Mouse (Mus musculus): ENCODE data around the gene Ankrd49. TPM values are rescaled to one million over a fixed set of nuclear protein-coding genes. Genes with fewer than 3 reads are reported as not detected.

Gene Ankrd49
- polyA plus RNA-seq, 1 experiment, result 26.9 TPM

GRCm38 (mm10) chr9:14770803-14771471, 13.7 kb downstream of the Ankrd49 start, which contains the start of gene 1700012B09Rik:
Gene 1700012B09Rik (minus strand): TSS chr9:14771030.
- Histone ChIP-seq H3K27ac (ENCODE audit: insufficient read depth, low read length) (no peak within 1 kb of the TSS), H3K27me3 (ENCODE audit: control insufficient read depth, insufficient read depth, low read length, poor library complexity, severe bottlenecking) (no peaks in the 10 kb centered on the region), H3K9ac (ENCODE audit: low read depth, poor library complexity, severe bottlenecking) (no peak within 1 kb of the TSS), H3K4me3 (ENCODE audit: low read depth, low read length) (peak within 1 kb of the TSS; percentile 10; the same call in 1 of the 2 replicates), H3K9me3 (replicated peaks; ENCODE audit: control insufficient read depth, insufficient read depth, low read length, poor library complexity, severe bottlenecking) (no peaks in the 10 kb centered on the region), H3K4me1 (ENCODE audit: control insufficient read depth, insufficient read depth, low read length) (no peaks in the 10 kb centered on the region), H3K36me3 (ENCODE audit: control insufficient read depth, insufficient read depth, low read length, poor library complexity, severe bottlenecking) (no peaks in the 10 kb centered on the region)
- TF ChIP-seq EP300 (IDR thresholded peaks at IDR 0.05; ENCODE audit: insufficient read depth, low read depth, low read length), result no peak
- TF ChIP-seq CTCF (IDR thresholded peaks at IDR 0.05; ENCODE audit: low read depth, low read length), result no peak

GRCm38 (mm10) chr9:14769811-14770210, 14.8 kb downstream of the Ankrd49 start:
- no peak overlapping the region for H3K27ac ChIP-seq (ENCODE audit: insufficient read depth, low read length)
- no peaks in the 10 kb centered on the region for H3K36me3 ChIP-seq (ENCODE audit: control insufficient read depth, insufficient read depth, low read length, poor library complexity, severe bottlenecking)
- no peak overlapping the region for H3K9ac ChIP-seq (ENCODE audit: low read depth, poor library complexity, severe bottlenecking)
- H3K27me3 ChIP-seq (ENCODE audit: control insufficient read depth, insufficient read depth, low read length, poor library complexity, severe bottlenecking), result no peaks in the 10 kb centered on the region
- no peaks in the 10 kb centered on the region for H3K4me1 ChIP-seq (ENCODE audit: control insufficient read depth, insufficient read depth, low read length)
- H3K9me3 ChIP-seq (replicated peaks; ENCODE audit: control insufficient read depth, insufficient read depth, low read length, poor library complexity, severe bottlenecking), result no peaks in the 10 kb centered on the region
- TF ChIP-seq CTCF (IDR thresholded peaks at IDR 0.05; ENCODE audit: low read depth, low read length), result no peak
- TF ChIP-seq EP300 (IDR thresholded peaks at IDR 0.05; ENCODE audit: insufficient read depth, low read depth, low read length), result no peak
- no peak overlapping the region for H3K4me3 ChIP-seq (ENCODE audit: low read depth, low read length)

DNA sequence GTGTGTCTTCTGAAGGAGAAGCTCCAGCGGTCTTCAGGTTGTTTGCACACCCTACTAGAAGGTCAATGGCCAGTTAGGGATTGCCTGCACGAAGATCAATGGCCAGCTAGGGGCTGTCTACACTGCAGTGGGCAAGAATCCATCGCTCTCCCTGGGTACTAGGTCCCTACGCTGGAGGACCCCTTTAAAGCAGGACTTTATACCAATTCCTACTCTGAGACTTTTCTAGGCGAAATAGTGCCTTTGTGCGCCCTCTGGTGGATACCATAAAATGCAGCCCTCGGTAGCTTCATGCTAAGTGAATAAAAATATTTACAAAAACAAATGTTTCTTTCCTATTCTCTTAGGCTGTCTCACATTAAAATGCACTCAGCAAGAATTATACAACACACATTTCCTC, 19.9 kb downstream of the Ankrd49 start:
- Histone ChIP-seq H3K4me1 (ENCODE audit: control insufficient read depth, insufficient read depth, low read length) (no peaks in the 10 kb centered on the region), H3K36me3 (ENCODE audit: control insufficient read depth, insufficient read depth, low read length, poor library complexity, severe bottlenecking) (no peaks in the 10 kb centered on the region), H3K4me3 (ENCODE audit: low read depth, low read length) (no peak overlapping the region), H3K27ac (ENCODE audit: insufficient read depth, low read length) (no peak overlapping the region), H3K27me3 (ENCODE audit: control insufficient read depth, insufficient read depth, low read length, poor library complexity, severe bottlenecking) (no peaks in the 10 kb centered on the region), H3K9ac (ENCODE audit: low read depth, poor library complexity, severe bottlenecking) (no peak overlapping the region), H3K9me3 (replicated peaks; ENCODE audit: control insufficient read depth, insufficient read depth, low read length, poor library complexity, severe bottlenecking) (no peaks in the 10 kb centered on the region)
- TF ChIP-seq POLR2A (IDR thresholded peaks at IDR 0.05; ENCODE audit: insufficient read depth, low read length), result no peak
- no peak for TF ChIP-seq CTCF (IDR thresholded peaks at IDR 0.05; ENCODE audit: low read depth, low read length)
- TF ChIP-seq EP300 (IDR thresholded peaks at IDR 0.05; ENCODE audit: insufficient read depth, low read depth, low read length), result no peak

- H3K4me1 ChIP-seq (ENCODE audit: control insufficient read depth, insufficient read depth, low read length), result no peaks in the 10 kb centered on the region
- H3K9me3 ChIP-seq (replicated peaks; ENCODE audit: control insufficient read depth, insufficient read depth, low read length, poor library complexity, severe bottlenecking), result no peaks in the 10 kb centered on the region
- no peak overlapping the region for H3K4me3 ChIP-seq (ENCODE audit: low read depth, low read length)
- H3K9ac ChIP-seq (ENCODE audit: low read depth, poor library complexity, severe bottlenecking), result no peak overlapping the region
- no peak for TF ChIP-seq POLR2A (IDR thresholded peaks at IDR 0.05; ENCODE audit: insufficient read depth, low read length)
- TF ChIP-seq CTCF (IDR thresholded peaks at IDR 0.05; ENCODE audit: low read depth, low read length), result no peak
- TF ChIP-seq EP300 (IDR thresholded peaks at IDR 0.05; ENCODE audit: insufficient read depth, low read depth, low read length), result no peak
- H3K27ac ChIP-seq (ENCODE audit: insufficient read depth, low read length), result no peak overlapping the region
- H3K36me3 ChIP-seq (ENCODE audit: control insufficient read depth, insufficient read depth, low read length, poor library complexity, severe bottlenecking), result no peaks in the 10 kb centered on the region
- no peaks in the 10 kb centered on the region for H3K27me3 ChIP-seq (ENCODE audit: control insufficient read depth, insufficient read depth, low read length, poor library complexity, severe bottlenecking)
Observed at GRCm38 (mm10) chr9:14759261-14759660, 25.4 kb downstream of the Ankrd49 start.

DNA sequence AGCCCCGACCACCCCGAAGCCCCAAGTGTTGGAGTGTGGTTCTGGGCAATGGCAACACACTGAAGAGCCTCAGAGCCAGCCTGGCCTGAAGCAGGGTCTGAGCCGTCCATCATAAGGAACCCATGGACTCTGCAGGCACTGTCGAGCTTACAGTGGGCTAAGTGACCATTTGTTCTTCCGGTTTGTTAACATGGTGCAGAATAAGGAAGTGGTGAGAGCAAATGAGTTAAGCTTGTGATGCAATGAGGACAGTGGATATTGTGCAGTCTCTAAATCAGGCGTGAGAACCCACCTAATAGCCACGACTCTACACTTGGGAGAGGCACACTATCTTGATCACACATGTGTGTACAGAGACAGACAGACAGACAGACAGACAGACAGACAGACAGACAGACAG, 26.1 kb downstream of the Ankrd49 start:
- no peaks in the 10 kb centered on the region for H3K27me3 ChIP-seq (ENCODE audit: control insufficient read depth, insufficient read depth, low read length, poor library complexity, severe bottlenecking)
- no peak overlapping the region for H3K4me3 ChIP-seq (ENCODE audit: low read depth, low read length)
- TF ChIP-seq CTCF (IDR thresholded peaks at IDR 0.05; ENCODE audit: low read depth, low read length), result no peak
- TF ChIP-seq POLR2A (IDR thresholded peaks at IDR 0.05; ENCODE audit: insufficient read depth, low read length), result no peak
- TF ChIP-seq EP300 (IDR thresholded peaks at IDR 0.05; ENCODE audit: insufficient read depth, low read depth, low read length), result no peak
- H3K27ac ChIP-seq (ENCODE audit: insufficient read depth, low read length), result no peak overlapping the region
- no peaks in the 10 kb centered on the region for H3K36me3 ChIP-seq (ENCODE audit: control insufficient read depth, insufficient read depth, low read length, poor library complexity, severe bottlenecking)
- H3K9me3 ChIP-seq (replicated peaks; ENCODE audit: control insufficient read depth, insufficient read depth, low read length, poor library complexity, severe bottlenecking), result no peaks in the 10 kb centered on the region
- no peak overlapping the region for H3K9ac ChIP-seq (ENCODE audit: low read depth, poor library complexity, severe bottlenecking)
- no peaks in the 10 kb centered on the region for H3K4me1 ChIP-seq (ENCODE audit: control insufficient read depth, insufficient read depth, low read length)

DNA sequence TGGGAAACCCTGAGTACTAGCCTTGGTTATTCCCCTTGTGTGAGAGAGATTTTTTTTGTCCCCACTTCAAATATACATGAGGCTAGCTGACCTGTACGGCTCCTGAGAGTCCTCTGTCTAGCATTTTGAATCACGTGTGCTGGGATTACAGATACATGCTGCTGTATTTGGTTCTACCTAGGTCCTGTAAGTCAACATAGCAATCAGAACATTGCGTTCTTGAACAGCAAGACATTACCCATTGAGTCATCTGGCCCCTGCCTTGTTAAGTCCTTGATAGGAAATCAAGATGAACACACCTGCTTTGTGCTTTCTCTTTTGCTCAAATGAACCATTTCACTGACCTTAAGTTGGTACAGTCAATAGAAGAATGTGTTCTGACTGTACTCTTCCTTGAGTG, 30.2 kb downstream of the Ankrd49 start:
- Histone ChIP-seq H3K27me3 (ENCODE audit: control insufficient read depth, insufficient read depth, low read length, poor library complexity, severe bottlenecking) (peaks cover 2% of the 10 kb centered on the region; the same call in 1 of the 2 replicates), H3K4me3 (ENCODE audit: low read depth, low read length) (no peak overlapping the region), H3K36me3 (ENCODE audit: control insufficient read depth, insufficient read depth, low read length, poor library complexity, severe bottlenecking) (no peaks in the 10 kb centered on the region), H3K4me1 (ENCODE audit: control insufficient read depth, insufficient read depth, low read length) (no peaks in the 10 kb centered on the region), H3K27ac (ENCODE audit: insufficient read depth, low read length) (no peak overlapping the region), H3K9ac (ENCODE audit: low read depth, poor library complexity, severe bottlenecking) (no peak overlapping the region), H3K9me3 (replicated peaks; ENCODE audit: control insufficient read depth, insufficient read depth, low read length, poor library complexity, severe bottlenecking) (no peaks in the 10 kb centered on the region)
- no peak for TF ChIP-seq EP300 (IDR thresholded peaks at IDR 0.05; ENCODE audit: insufficient read depth, low read depth, low read length)
- TF ChIP-seq POLR2A (IDR thresholded peaks at IDR 0.05; ENCODE audit: insufficient read depth, low read length), result no peak
- TF ChIP-seq CTCF (IDR thresholded peaks at IDR 0.05; ENCODE audit: low read depth, low read length), result no peak

Data from ES-Bruce4 (cell line).